Mouse (Mus musculus) heart, postnatal 0 days (tissue): ENCODE measurements around the gene Cars2. TPM values are rescaled to one million over a fixed set of nuclear protein-coding genes. Genes with fewer than 3 reads are reported as not detected.

Experiments
- ATAC-seq: fragments of 200-750 bp; cut with Nextera tagmentation; 2 replicates; pipeline ENCODE4 v1.8.0; 2017; ENCODE audit warnings: low read depth, moderate number of reproducible peaks, moderate library complexity; ENCODE audit not compliant: insufficient read depth
- DNase-seq: peaks from one replicate; pipeline ENCODE4 v3.0.0-alpha.2; 2016; ENCODE audit warnings: low spot score
- H3K27ac ChIP-seq: fragments of 300-500 bp; sonication (generic); 2 replicates; pipeline ENCODE4 v1.5.1; 2014; ENCODE audit warnings: low read depth, mild to moderate bottlenecking
- H3K27me3 ChIP-seq: fragments of 300-500 bp; sonication (generic); 2 replicates; pipeline ENCODE4 v1.6.1; 2014; ENCODE audit warnings: low read length, mixed read lengths; ENCODE audit not compliant: control insufficient read depth, insufficient read depth
- H3K36me3 ChIP-seq: fragments of 300-500 bp; sonication (generic); replicated peaks from 2 replicates; pipeline ENCODE4 v1.6.1; 2014; ENCODE audit warnings: low read length, mixed read lengths; ENCODE audit not compliant: control insufficient read depth, insufficient read depth
- H3K4me1 ChIP-seq: fragments of 300-500 bp; sonication (generic); 2 replicates; pipeline ENCODE4 v1.6.1; 2014; ENCODE audit warnings: antibody characterized with exemption; ENCODE audit not compliant: control insufficient read depth, insufficient read depth
- H3K4me2 ChIP-seq: fragments of 300-500 bp; sonication (generic); 2 replicates; pipeline ENCODE4 v1.6.1; 2014; ENCODE audit warnings: low read depth, mild to moderate bottlenecking, low read length, moderate library complexity
- H3K4me3 ChIP-seq: fragments of 300-500 bp; sonication (generic); 2 replicates; pipeline ENCODE4 v1.5.1; 2014; ENCODE audit warnings: low read depth, low read length
- H3K9ac ChIP-seq: fragments of 300-500 bp; sonication (generic); replicated peaks from 2 replicates; pipeline ENCODE4 v1.6.1; 2014; ENCODE audit warnings: low read depth, low read length, mixed read lengths
- H3K9me3 ChIP-seq: fragments of 300-500 bp; sonication (generic); replicated peaks from 2 replicates; pipeline ENCODE4 v1.6.1; 2016; ENCODE audit warnings: low read length; ENCODE audit not compliant: control insufficient read depth
- CTCF ChIP-seq: IDR thresholded peaks from 2 replicates; pipeline ENCODE4 v1.5.1; 2016; ENCODE audit warnings: antibody characterized with exemption, control low read depth, low read depth
- EP300 ChIP-seq: IDR thresholded peaks from 2 replicates; pipeline ENCODE4 v1.6.1; 2016; ENCODE audit warnings: antibody characterized with exemption, low read depth
- WGBS: fragments of 180-500 bp; shearing (Covaris S2); extraction: QIAGEN DNeasy Blood & Tissue Kit; methylation state at CpG from one replicate; pipeline ENCODE4 v1.1.7; 2014; 5-methylcytosine and 5-hydroxymethylcytosine counted together
- polyA plus RNA-seq: library from polyadenylated mRNA; unstranded; fragments of >200 nt; fragmentation: Nextera tagmentation; extraction: Ambion mirVana; gene quantifications from 2 replicates; pipeline ENCODE4 v1.2.1, GENCODE M21; 2015
- total RNA-seq: library from RNA; depleted of rRNA; stranded (reverse); fragments of >200 nt; gene quantifications from 2 replicates; pipeline ENCODE4 v1.2.3, GENCODE M21; 2014; ENCODE audit warnings: low replicate concordance; rRNA removed

Cars2 gene
- total RNA-seq (40.1 and 53.5 TPM in 2 replicates), polyA plus RNA-seq (21.2 and 21.5 TPM in 2 replicates)

DNA sequence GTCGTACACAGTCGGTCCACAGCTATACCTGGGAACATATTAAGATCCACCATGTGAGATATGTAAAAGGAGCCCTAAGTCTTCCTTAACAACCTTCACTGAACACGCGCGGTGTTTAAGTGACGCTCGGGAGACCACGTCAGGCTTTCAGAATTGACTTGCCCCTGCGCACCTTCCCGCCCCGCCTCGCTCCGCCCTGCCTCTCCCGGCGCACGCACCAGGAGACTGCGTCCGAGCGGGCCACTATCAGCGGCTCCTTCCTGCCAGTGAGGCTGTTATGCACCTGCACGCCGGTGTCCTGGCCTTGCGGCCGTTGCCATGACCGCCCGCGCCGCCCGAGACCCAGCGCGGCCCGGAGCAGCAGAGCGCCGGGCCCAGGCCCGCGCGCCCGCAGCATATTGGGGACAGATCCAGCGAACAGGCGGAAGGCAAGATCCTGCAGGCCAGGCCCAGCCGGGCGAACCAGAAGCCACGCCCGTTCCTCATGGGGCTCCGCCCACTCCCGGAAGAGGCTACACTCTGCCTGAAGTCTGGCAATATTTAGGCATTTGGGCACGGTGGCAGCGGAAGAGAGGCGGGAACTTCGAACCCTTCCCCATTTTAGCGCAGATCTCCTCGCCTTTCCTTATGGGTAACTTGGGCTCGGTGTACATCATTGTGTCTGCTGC lies at the start of gene Cars2:
TSS of gene Cars2 (minus strand) at position 503 of the 668 bp plus-strand sequence.
- H3K36me3 ChIP-seq: peaks cover 12% of the 10 kb centered on the region
- peaks cover 9% of the 10 kb centered on the region for H3K4me1 ChIP-seq
- DNase-seq: peak; percentile 78
- ATAC-seq: peak; percentile 70
- H3K9ac ChIP-seq: peak within 1 kb of the TSS; percentile 53
- peak within 1 kb of the TSS; percentile 67 for H3K4me2 ChIP-seq
- no peak for TF ChIP-seq EP300
- TF ChIP-seq CTCF: no peak
- H3K27ac ChIP-seq: peak within 1 kb of the TSS; percentile 71
- H3K4me3 ChIP-seq: peak within 1 kb of the TSS; percentile 68
- no peaks in the 10 kb centered on the region for H3K9me3 ChIP-seq
- H3K27me3 ChIP-seq: no peaks in the 10 kb centered on the region
- WGBS: under 1% methylated on average over 53 of the region's 53 CpGs

GRCm38 (mm10) chr8:11593222-11593884 lies 42.8 kb upstream of the Cars2 start:
- Histone ChIP-seq H3K9ac (no peak overlapping the region), H3K4me2 (no peak overlapping the region), H3K27me3 (no peaks in the 10 kb centered on the region), H3K27ac (no peak overlapping the region), H3K9me3 (no peaks in the 10 kb centered on the region), H3K4me1 (peaks cover 8% of the 10 kb centered on the region; the same call in 1 of the 2 replicates), H3K36me3 (no peaks in the 10 kb centered on the region), H3K4me3 (no peak overlapping the region)
- TF ChIP-seq CTCF (no peak), EP300 (no peak)
- DNase-seq (peak; percentile 32), ATAC-seq (peak; percentile 63)
- 39% methylated on average over 12 of the region's 12 CpGs for WGBS

GRCm38 (mm10) chr8:11592296-11592695 lies 41.7 kb upstream of the Cars2 start:
- H3K36me3 ChIP-seq: no peaks in the 10 kb centered on the region
- no peak overlapping the region for H3K4me2 ChIP-seq
- H3K4me1 ChIP-seq: peaks cover 8% of the 10 kb centered on the region; the same call in 1 of the 2 replicates
- no peak overlapping the region for H3K27ac ChIP-seq
- no peaks in the 10 kb centered on the region for H3K9me3 ChIP-seq
- ATAC-seq: peak; percentile 63; the same call in 1 of the 2 replicates
- TF ChIP-seq CTCF: no peak
- no peak for TF ChIP-seq EP300
- no peak overlapping the region for H3K9ac ChIP-seq
- no peaks in the 10 kb centered on the region for H3K27me3 ChIP-seq
- DNase-seq: no peak
- no peak overlapping the region for H3K4me3 ChIP-seq
- 29% methylated on average over 13 of the region's 13 CpGs for WGBS

DNA sequence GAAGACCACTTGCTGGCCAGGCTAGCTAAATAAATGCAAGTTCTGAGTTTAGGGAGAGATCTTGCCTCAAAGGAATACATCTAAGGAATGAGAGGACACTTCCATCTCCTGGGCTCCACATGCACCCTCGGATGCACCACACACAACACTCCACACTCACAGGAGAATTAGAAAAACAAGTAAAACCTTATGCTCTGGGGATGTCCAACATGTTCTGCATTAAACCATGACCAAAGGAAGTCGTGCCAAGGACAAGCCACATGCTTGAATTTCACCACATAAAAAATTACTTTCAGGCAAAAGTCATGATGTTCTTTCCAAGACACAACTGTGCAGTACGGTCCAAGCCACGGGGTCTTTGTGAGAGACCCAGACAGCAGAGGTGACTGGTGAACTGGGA lies 41.3 kb upstream of the Cars2 start:
- Histone ChIP-seq H3K27ac (no peak overlapping the region), H3K27me3 (no peaks in the 10 kb centered on the region), H3K9ac (no peak overlapping the region), H3K9me3 (no peaks in the 10 kb centered on the region), H3K4me2 (no peak overlapping the region), H3K4me1 (peaks cover 8% of the 10 kb centered on the region; the same call in 1 of the 2 replicates), H3K4me3 (no peak overlapping the region), H3K36me3 (no peaks in the 10 kb centered on the region)
- ATAC-seq (no peak), DNase-seq (no peak)
- TF ChIP-seq CTCF: no peak
- no peak for TF ChIP-seq EP300
- WGBS: 79% methylated on average over 4 of the region's 4 CpGs

- H3K4me2 ChIP-seq: no peak overlapping the region
- no peak overlapping the region for H3K27ac ChIP-seq
Measured at GRCm38 (mm10) chr8:11586374-11586745, 35.8 kb upstream of the Cars2 start.

More at GRCm38 (mm10) chr8:11586374-11586745, 35.8 kb upstream of the Cars2 start:
- TF ChIP-seq CTCF (no peak), EP300 (no peak)
- DNase-seq: no peak
- Histone ChIP-seq H3K9me3 (no peaks in the 10 kb centered on the region; the same call in 1 of the 2 replicates), H3K36me3 (no peaks in the 10 kb centered on the region), H3K4me1 (no peaks in the 10 kb centered on the region), H3K27me3 (no peaks in the 10 kb centered on the region), H3K9ac (no peak overlapping the region), H3K4me3 (no peak overlapping the region)
- ATAC-seq: no peak
- WGBS: 44% methylated on average over 2 of the region's 2 CpGs
